Comparison of ENCODE assay signal across 10 mouse cellular contexts in genomic region chr8:69826371-69826770, GRCm38 (mm10).
"Had no signal": no experiment of that assay in that cellular context is flagged by ENCODE, and none has a peak within 500 bp of the region (broad histone marks: within the 10 kb centered on the region; RNA-seq: fewer than 3 reads in every experiment).

No protein-coding gene starts in this region.

- DNase-seq: left cerebral cortex, postnatal 4 days; lung, adult 18-20 months; right cerebral cortex, postnatal 14 days; thymus, postnatal 36 days had no signal

- H3K36me3 ChIP-seq: stomach, embryonic 15.5 days had no signal

- H3K4me3 ChIP-seq: layer of hippocampus, adult 2 months; limb, embryonic 13.5 days; midbrain, embryonic 12.5 days; stomach, embryonic 15.5 days had no signal

- H3K4me2 ChIP-seq: limb, embryonic 13.5 days; midbrain, embryonic 12.5 days; stomach, embryonic 15.5 days had no signal

- H3K9me3 ChIP-seq: limb, embryonic 13.5 days; midbrain, embryonic 12.5 days; stomach, embryonic 15.5 days had no signal

- H3K9ac ChIP-seq: liver, embryonic 14.5 days; midbrain, embryonic 12.5 days; stomach, embryonic 15.5 days had no signal

- H3K27me3 ChIP-seq: limb, embryonic 13.5 days; stomach, embryonic 15.5 days had no signal

- H3K27ac ChIP-seq: layer of hippocampus, adult 2 months; limb, embryonic 13.5 days; liver, embryonic 14.5 days; midbrain, embryonic 12.5 days; stomach, embryonic 15.5 days had no signal

- ATAC-seq: intestine, embryonic 16.5 days had no signal
